11 mouse cellular contexts compared by ENCODE assay signal in genomic region chr5:107079146-107079638, GRCm38 (mm10).
ATAC-seq lines count a peak whose summit lies in the region.
"Had no signal": no experiment of that assay in that cellular context is flagged by ENCODE, and none has a peak within 500 bp of the region (broad histone marks: within the 10 kb centered on the region; RNA-seq: fewer than 3 reads in every experiment).

No protein-coding gene starts in this region.

- no peak overlapping the region for H3K9ac ChIP-seq in forebrain, embryonic 12.5 days
- no peak overlapping the region for H3K9ac ChIP-seq in forebrain, embryonic 13.5 days
- no peak overlapping the region for H3K9ac ChIP-seq in forebrain, embryonic 15.5 days (replicated peaks)
- H3K9ac ChIP-seq in kidney, embryonic 14.5 days (ENCODE audit: low read depth, low read length): no peak overlapping the region
- no peak overlapping the region for H3K9ac ChIP-seq in liver, embryonic 12.5 days
- H3K9ac ChIP-seq in stomach, embryonic 15.5 days: no peak overlapping the region
- H3K9ac ChIP-seq: embryonic facial prominence, embryonic 12.5 days; liver, embryonic 14.5 days had no signal

- ATAC-seq in forebrain, embryonic 12.5 days (ENCODE audit: low FRiP score): peak; percentile 36
- no peak for ATAC-seq in forebrain, embryonic 13.5 days
- peak; percentile 50 for ATAC-seq in CD4-positive, CD25-positive, alpha-beta regulatory T cell, adult 4 months
- 0 out of 2 replicates have a peak, but pooled peaks have one; percentile 46 for ATAC-seq in forebrain, embryonic 15.5 days (replicated peaks)
- ATAC-seq in kidney, embryonic 14.5 days (ENCODE audit: low FRiP score, low TSS enrichment): peak; percentile 56
- ATAC-seq in liver, embryonic 12.5 days: peak; percentile 13; the same call in 1 of the 2 replicates
- ATAC-seq in stomach, embryonic 15.5 days (ENCODE audit: insufficient read depth, low FRiP score, low read depth): peak; percentile 50
- ATAC-seq in megakaryocyte, adult 5-6 weeks (ENCODE audit: poor library complexity, severe bottlenecking): no peak

- peaks cover 24% of the 10 kb centered on the region for H3K4me1 ChIP-seq in forebrain, embryonic 12.5 days
- H3K4me1 ChIP-seq in forebrain, embryonic 13.5 days: peaks cover 10% of the 10 kb centered on the region
- H3K4me1 ChIP-seq in forebrain, embryonic 15.5 days: peaks cover 9% of the 10 kb centered on the region
- H3K4me1 ChIP-seq in kidney, embryonic 14.5 days (ENCODE audit: control insufficient read depth, insufficient read depth, low read length): peaks cover 34% of the 10 kb centered on the region
- peaks cover 19% of the 10 kb centered on the region for H3K4me1 ChIP-seq in liver, embryonic 12.5 days
- H3K4me1 ChIP-seq in stomach, embryonic 15.5 days: peaks cover 15% of the 10 kb centered on the region

- H3K4me2 ChIP-seq in forebrain, embryonic 12.5 days: no peak overlapping the region
- no peak overlapping the region for H3K4me2 ChIP-seq in forebrain, embryonic 13.5 days
- no peak overlapping the region for H3K4me2 ChIP-seq in forebrain, embryonic 15.5 days (replicated peaks)
- H3K4me2 ChIP-seq in kidney, embryonic 14.5 days (replicated peaks; ENCODE audit: low read depth, low read length): no peak overlapping the region
- no peak overlapping the region for H3K4me2 ChIP-seq in liver, embryonic 12.5 days
- 0 out of 2 replicates have a peak overlapping the region, but pooled peaks have one; percentile 13 for H3K4me2 ChIP-seq in stomach, embryonic 15.5 days
- H3K4me2 ChIP-seq: embryonic facial prominence, embryonic 12.5 days had no signal

- no peaks in the 10 kb centered on the region for H3K9me3 ChIP-seq in forebrain, embryonic 12.5 days
- H3K9me3 ChIP-seq in forebrain, embryonic 13.5 days (replicated peaks): no peaks in the 10 kb centered on the region
- no peaks in the 10 kb centered on the region for H3K9me3 ChIP-seq in forebrain, embryonic 15.5 days
- H3K9me3 ChIP-seq in kidney, embryonic 14.5 days (ENCODE audit: control insufficient read depth, low read length): no peaks in the 10 kb centered on the region
- no peaks in the 10 kb centered on the region for H3K9me3 ChIP-seq in liver, embryonic 12.5 days (replicated peaks)
- no peaks in the 10 kb centered on the region for H3K9me3 ChIP-seq in stomach, embryonic 15.5 days
- H3K9me3 ChIP-seq: embryonic facial prominence, embryonic 12.5 days had no signal

- peaks cover 14% of the 10 kb centered on the region for H3K27me3 ChIP-seq in forebrain, embryonic 12.5 days
- peaks cover 13% of the 10 kb centered on the region for H3K27me3 ChIP-seq in forebrain, embryonic 13.5 days
- 0 out of 2 replicates have a peak, but pooled peaks cover 5% of the 10 kb centered on the region for H3K27me3 ChIP-seq in forebrain, embryonic 15.5 days
- H3K27me3 ChIP-seq in kidney, embryonic 14.5 days (ENCODE audit: control insufficient read depth, insufficient read depth, low read length): no peaks in the 10 kb centered on the region
- no peaks in the 10 kb centered on the region for H3K27me3 ChIP-seq in liver, embryonic 12.5 days (replicated peaks)
- H3K27me3 ChIP-seq in stomach, embryonic 15.5 days (replicated peaks): no peaks in the 10 kb centered on the region
- H3K27me3 ChIP-seq: CH12.LX; embryonic facial prominence, embryonic 12.5 days had no signal

- H3K4me3 ChIP-seq in forebrain, embryonic 12.5 days (replicated peaks): no peak overlapping the region
- no peak overlapping the region for H3K4me3 ChIP-seq in forebrain, embryonic 13.5 days
- H3K4me3 ChIP-seq in forebrain, embryonic 15.5 days: no peak overlapping the region
- H3K4me3 ChIP-seq in kidney, embryonic 14.5 days (ENCODE audit: low read length): no peak overlapping the region
- H3K4me3 ChIP-seq in liver, embryonic 12.5 days: no peak overlapping the region
- H3K4me3 ChIP-seq in stomach, embryonic 15.5 days (replicated peaks): no peak overlapping the region
- H3K4me3 ChIP-seq: embryonic facial prominence, embryonic 12.5 days had no signal

- H3K36me3 ChIP-seq in forebrain, embryonic 12.5 days (replicated peaks): no peaks in the 10 kb centered on the region
- no peaks in the 10 kb centered on the region for H3K36me3 ChIP-seq in forebrain, embryonic 13.5 days (ENCODE audit: poor library complexity, severe bottlenecking)
- H3K36me3 ChIP-seq in forebrain, embryonic 15.5 days: no peaks in the 10 kb centered on the region
- H3K36me3 ChIP-seq in kidney, embryonic 14.5 days (ENCODE audit: control insufficient read depth, insufficient read depth, low read length): no peaks in the 10 kb centered on the region
- H3K36me3 ChIP-seq in liver, embryonic 12.5 days: no peaks in the 10 kb centered on the region
- H3K36me3 ChIP-seq in stomach, embryonic 15.5 days: no peaks in the 10 kb centered on the region
- H3K36me3 ChIP-seq: embryonic facial prominence, embryonic 12.5 days had no signal

- no peak overlapping the region for H3K27ac ChIP-seq in forebrain, embryonic 12.5 days
- no peak overlapping the region for H3K27ac ChIP-seq in forebrain, embryonic 13.5 days
- H3K27ac ChIP-seq in forebrain, embryonic 15.5 days (replicated peaks): no peak overlapping the region
- H3K27ac ChIP-seq in kidney, embryonic 14.5 days (ENCODE audit: low read depth, low read length): peak overlapping the region; percentile 20; the same call in 1 of the 2 replicates
- H3K27ac ChIP-seq in liver, embryonic 12.5 days: peak overlapping the region; percentile 51; the same call in 1 of the 2 replicates
- H3K27ac ChIP-seq in stomach, embryonic 15.5 days: peak overlapping the region; percentile 71
- H3K27ac ChIP-seq: embryonic facial prominence, embryonic 12.5 days; liver, embryonic 14.5 days had no signal

- WGBS in forebrain, embryonic 12.5 days: 65% methylated on average over 11 of the region's 11 CpGs
- 48% methylated on average over 11 of the region's 11 CpGs for WGBS in forebrain, embryonic 13.5 days
- 38% methylated on average over 11 of the region's 11 CpGs for WGBS in forebrain, embryonic 15.5 days
- 41% methylated on average over 11 of the region's 11 CpGs for WGBS in kidney, embryonic 14.5 days
- WGBS in liver, embryonic 12.5 days (ENCODE audit: insufficient replicate concordance): 37% methylated on average over 11 of the region's 11 CpGs
- 12% methylated on average over 11 of the region's 11 CpGs for WGBS in stomach, embryonic 15.5 days

Comparison
In these comparisons a context has a peak if more than half of its experiments do, and no peak if none do; other contexts are left out.
1. ATAC-seq: peak in forebrain, embryonic 12.5 days (single experiment), CD4-positive, CD25-positive, alpha-beta regulatory T cell, adult 4 months (single experiment), forebrain, embryonic 15.5 days (single experiment), kidney, embryonic 14.5 days (single experiment), liver, embryonic 12.5 days (single experiment) and stomach, embryonic 15.5 days (single experiment); none in forebrain, embryonic 13.5 days (single experiment) and megakaryocyte, adult 5-6 weeks (single experiment).
2. H3K27ac ChIP-seq: peak in kidney, embryonic 14.5 days (single experiment), liver, embryonic 12.5 days (single experiment) and stomach, embryonic 15.5 days (single experiment); none in forebrain, embryonic 12.5 days (single experiment), forebrain, embryonic 13.5 days (single experiment) and forebrain, embryonic 15.5 days (single experiment).